Mouse (Mus musculus) gastrocnemius, adult 2 months (tissue): Measurements from ENCODE around the gene Gldc. TPM values are rescaled to one million over a fixed set of nuclear protein-coding genes. Genes with fewer than 3 reads are reported as not detected.

Source experiments
- DNase-seq: peaks from one replicate; pipeline ENCODE4 v3.0.0; 2022
- H3K27ac ChIP-seq: fragments of 200-600 bp; 2 replicates; pipeline ENCODE4 v1.8.1; 2022; ENCODE audit warnings: mild to moderate bottlenecking
- H3K4me3 ChIP-seq: fragments of 200-600 bp; 2 replicates; pipeline ENCODE4 v1.8.1; 2022; ENCODE audit warnings: mild to moderate bottlenecking, moderate library complexity
- CTCF ChIP-seq: fragments of 200-600 bp; IDR thresholded peaks from 2 replicates; pipeline ENCODE4 v1.8.1; 2022; ENCODE audit warnings: antibody characterized with exemption, mild to moderate bottlenecking, moderate library complexity
- intact Hi-C: fragments of 180-260 bp; cut with DNase I; formaldehyde crosslinking; loops from one replicate; pipeline ENCODE4 v1.15.1; 2025
- total RNA-seq, 2 experiments: library from RNA; stranded (reverse); gene quantifications; 2 replicates each; pipeline ENCODE4 v1.2.3; 2021

Gene Gldc
- total RNA-seq, 2 experiments from 2014 or later, result 0.11 TPM; not detected in 1

DNA sequence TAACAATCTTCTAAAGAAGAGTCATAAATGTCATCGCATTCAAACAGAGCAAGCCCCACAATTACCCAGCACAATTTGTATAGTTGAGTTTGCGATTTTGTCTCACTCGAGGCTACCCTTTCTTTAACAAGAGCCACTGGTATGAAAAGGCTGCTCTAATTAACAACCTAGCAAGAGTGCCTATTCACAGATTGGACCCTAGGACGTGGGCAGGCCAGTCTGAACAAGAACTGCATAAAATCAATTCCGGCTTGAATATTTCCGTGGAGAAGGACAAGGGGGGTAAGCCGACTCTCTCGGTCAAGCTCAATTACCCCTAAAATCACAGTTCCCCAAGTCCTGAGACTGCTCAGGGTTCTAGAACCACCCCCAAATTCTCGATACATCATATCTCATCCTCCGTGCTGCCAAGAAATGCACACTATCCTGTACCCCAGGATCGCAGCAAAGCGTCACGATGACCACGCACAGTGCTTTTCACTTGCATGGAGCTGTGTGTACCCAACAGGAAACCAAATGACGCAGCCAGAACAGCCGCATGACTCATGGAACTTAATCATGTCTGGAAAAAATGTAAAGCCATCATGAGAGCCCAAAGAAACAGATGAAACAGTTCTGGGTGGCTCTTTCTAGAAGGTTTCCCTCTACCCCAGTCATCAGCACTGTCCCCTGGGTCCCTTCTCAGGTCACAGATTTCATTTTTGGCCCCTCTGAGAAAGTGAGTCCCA, 62.1 kb downstream of the Gldc start:
- intact Hi-C loops, result no loop called here
- no peak for TF ChIP-seq CTCF

DNA sequence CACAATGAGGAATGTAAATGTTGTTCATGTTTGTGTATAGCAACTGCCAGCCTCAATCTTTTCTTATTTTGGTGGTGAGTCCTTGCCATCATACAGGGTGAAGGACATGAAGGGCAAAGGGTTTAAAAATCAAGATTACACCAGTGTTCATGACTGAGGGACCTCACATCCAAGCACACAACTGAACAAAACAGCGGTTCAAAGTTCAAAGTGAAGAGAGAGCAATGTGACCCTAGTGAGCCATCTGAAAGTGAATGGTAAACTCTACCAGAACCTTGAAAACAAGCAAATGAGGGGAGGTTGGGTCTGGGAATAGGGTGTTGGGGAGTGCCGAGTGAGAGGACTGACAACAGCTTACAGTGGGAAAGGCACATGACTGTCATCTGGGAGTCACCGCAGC, 63.8 kb downstream of the Gldc start:
- intact Hi-C loops, result no loop called here
- Histone ChIP-seq H3K27ac (no peak overlapping the region), H3K4me3 (no peak overlapping the region)
- no peak for DNase-seq
- TF ChIP-seq CTCF, result no peak

More for the DNA sequence above, 62.1 kb downstream of the Gldc start:
- no peak overlapping the region for H3K27ac ChIP-seq
- DNase-seq, result no peak
- no peak overlapping the region for H3K4me3 ChIP-seq

DNA sequence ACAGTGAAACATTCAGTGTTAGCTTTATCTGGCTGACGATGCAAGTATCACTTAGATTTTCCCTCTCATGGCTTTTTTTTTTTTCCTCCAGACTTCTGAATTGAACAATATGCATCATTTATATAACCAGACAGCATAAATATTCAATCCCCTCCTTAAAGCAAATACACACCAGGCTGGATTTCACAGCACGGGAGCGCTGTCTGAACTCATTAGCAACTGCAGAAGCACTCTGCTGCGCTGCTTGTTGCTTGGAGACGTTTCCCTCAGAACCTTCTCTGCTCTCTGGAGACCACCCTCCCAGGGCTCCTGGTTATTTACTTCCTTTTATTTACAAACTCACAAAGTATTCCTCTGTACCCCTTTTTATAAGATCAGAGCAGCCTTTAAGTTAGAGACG, 66.1 kb downstream of the Gldc start:
- intact Hi-C loops, result no loop called here
- TF ChIP-seq CTCF, result no peak
- H3K27ac ChIP-seq, result no peak overlapping the region
- DNase-seq, result no peak
- no peak overlapping the region for H3K4me3 ChIP-seq

DNA sequence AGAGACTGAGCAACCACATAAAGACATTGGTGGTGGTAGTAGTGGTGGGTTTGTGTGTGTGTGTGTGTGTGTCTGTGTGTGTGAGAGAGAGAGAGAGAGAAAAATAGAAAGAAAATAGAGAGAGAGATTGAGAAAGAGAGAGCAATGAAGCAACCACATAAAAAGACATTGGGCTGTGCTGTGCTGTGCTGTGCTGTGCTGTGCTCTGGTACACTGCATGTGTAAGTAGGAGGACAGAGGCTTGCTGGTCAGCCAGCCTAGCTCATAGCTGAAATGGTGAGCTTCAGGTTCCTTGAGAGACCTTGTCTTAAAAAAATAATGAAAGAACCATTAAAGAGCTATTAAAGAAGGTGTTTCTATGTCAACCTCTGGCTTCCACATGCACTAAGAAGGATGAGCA, 66.6 kb downstream of the Gldc start:
- intact Hi-C loops, result no loop called here
- TF ChIP-seq CTCF, result no peak
- DNase-seq, result no peak

DNA sequence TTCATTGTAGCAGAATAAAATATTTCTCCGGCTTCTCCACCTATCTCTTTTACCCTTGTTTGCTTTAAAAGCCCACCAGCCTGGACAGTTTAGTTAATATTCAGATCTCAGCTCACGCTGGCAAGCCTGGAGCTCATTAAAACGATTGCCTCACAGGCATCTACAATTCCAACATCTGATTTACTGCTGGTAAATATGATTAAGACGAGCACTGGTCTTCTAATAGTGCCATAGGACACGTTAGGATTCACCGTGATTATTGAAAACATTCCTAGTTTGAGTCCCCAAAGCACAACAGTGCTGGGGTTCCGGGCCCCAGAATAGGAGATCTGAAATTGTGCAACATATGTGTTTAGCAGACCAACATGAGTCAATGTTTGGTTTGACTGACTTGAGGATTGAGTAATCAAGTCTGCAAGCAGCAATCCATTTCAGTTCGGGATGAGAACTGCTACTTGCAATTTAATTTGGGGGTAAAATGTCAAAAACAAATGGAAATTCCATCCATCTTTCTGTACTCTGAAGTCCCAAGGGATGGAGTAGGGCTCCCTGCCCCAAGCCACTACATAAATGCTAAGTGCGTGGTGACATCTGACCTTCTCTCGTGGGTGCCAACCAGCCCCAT, 67.9 kb downstream of the Gldc start:
- Histone ChIP-seq H3K27ac (no peak overlapping the region), H3K4me3 (no peak overlapping the region)
- intact Hi-C loops, result no loop called here
- DNase-seq, result no peak
- TF ChIP-seq CTCF, result no peak

More for the DNA sequence above, 66.6 kb downstream of the Gldc start:
- no peak overlapping the region for H3K27ac ChIP-seq
- H3K4me3 ChIP-seq, result no peak overlapping the region

DNA sequence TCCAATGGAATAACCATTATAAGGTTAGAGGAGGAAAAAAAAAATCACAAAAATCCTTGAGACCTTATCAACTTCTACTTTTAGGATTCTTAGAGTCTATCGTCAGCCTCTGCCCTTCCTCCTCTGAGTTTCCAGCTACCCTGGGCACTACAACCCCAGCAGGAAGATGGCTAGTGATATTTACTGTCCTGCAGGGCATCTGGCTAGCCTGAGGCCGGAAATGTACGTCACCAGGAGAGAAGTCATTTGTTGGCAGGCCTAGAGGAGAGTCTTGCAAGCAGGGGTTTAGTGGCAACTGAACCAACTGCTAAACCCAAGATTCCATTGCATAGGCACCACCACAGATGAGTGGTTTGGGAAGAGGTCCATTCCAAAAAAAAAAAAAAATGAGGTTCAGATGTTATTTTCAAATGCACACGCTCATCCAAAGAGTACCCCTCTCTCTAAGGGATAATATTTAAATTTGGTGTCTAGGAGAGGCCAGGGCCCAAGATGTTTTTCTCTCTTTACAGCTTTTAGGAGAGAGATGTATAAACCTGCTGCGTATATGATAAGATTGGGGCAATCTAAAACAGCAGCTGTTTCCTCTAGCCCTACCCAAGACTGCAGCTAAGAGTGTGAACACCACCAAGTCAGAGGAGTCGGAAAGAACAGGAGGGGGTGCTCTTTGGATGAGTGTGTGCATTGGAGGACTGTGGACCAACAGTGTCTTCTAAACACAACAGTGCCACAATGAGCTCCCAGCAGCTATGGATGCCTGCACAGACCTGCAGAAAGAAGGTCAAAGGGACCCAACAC, 70.0 kb downstream of the Gldc start:
- TF ChIP-seq CTCF, result no peak
- intact Hi-C loops, result no loop called here
- DNase-seq, result no peak

DNA sequence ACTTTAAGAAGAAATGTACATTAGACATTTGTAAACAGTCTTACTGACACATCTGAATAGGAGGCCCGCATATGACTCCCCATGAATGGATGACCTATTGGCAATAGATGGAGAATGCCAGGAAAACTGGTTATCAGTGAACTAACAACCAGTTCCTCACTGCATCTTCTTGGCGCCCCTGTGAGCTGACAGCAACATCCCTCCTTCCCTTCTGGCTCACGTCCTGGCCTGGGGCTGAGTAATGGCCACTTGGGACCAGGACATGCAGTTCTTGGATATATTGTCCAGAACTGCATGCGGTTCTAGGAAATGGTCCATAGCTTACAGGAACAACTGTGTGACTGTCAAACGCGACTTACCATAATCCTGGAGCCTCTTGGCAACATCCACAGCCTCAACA, 72.6 kb downstream of the Gldc start:
- TF ChIP-seq CTCF, result no peak
- DNase-seq, result peak; percentile 39

More for the DNA sequence above, 70.0 kb downstream of the Gldc start:
- Histone ChIP-seq H3K27ac (no peak overlapping the region), H3K4me3 (no peak overlapping the region)

DNA sequence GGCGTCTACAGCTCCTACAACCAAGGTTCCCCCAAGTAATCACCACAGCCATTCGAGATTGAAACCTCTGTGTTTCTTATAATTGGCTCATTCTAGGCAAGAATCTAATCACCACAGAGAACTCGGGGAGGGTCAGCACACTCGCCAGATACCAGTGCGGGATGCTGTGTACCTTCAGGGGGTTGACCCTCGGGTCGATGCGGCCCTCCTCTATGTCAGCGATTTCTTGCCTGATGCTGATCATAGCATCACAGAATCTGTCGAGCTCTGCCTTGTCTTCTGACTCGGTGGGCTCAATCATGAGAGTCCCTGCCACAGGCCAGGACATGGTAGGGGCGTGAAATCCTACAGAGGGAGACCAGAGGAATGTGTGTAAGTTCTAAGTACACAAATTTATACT, 74.7 kb downstream of the Gldc start:
- TF ChIP-seq CTCF, result no peak
- intact Hi-C loops, result no loop called here
- no peak for DNase-seq
- Histone ChIP-seq H3K4me3 (no peak overlapping the region), H3K27ac (no peak overlapping the region)

More for the DNA sequence above, 72.6 kb downstream of the Gldc start:
- intact Hi-C loops, result no loop called here
- Histone ChIP-seq H3K27ac (no peak overlapping the region), H3K4me3 (no peak overlapping the region)

DNA sequence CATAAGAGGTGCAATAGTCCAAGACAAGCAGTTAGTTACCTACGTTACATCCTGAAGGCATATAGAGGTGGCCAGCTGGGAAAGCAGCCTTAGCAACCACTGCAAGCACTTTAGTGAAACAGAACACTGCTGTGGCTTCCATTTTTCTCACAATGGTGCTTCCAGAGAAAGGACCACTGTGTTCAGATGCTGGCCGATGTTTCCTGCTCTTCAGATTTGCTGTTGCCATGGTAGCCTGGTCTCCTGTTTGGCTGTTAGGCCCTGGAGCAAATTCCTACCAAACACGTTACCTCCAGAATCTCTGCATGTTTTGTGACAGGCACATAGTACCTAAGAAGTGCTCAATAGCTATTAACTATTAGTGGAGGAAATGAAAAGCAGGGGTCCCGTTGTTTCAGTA, 78.2 kb downstream of the Gldc start:
- DNase-seq, result no peak
- no peak overlapping the region for H3K4me3 ChIP-seq
- intact Hi-C loops, result no loop called here
- TF ChIP-seq CTCF, result no peak
- no peak overlapping the region for H3K27ac ChIP-seq

DNA sequence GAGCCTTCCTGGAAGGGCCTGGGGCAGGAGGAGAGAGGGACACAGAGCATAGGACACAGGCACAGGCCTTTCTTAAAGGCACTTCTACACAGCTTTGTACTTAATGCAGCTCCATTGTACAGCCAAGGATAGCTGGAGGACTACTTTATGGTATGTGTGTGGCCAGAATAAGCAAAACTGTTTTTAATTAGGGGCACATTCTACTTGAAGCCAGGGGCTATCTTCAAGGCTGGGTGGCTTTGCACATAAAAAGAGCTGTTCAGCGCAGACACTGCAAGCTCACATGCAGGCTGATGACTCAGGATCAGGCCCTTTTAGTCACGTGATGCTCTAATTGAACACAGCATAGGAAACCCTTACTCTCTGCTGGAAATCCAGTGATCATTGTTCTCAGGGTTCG, 79.0 kb downstream of the Gldc start:
- TF ChIP-seq CTCF, result no peak
- Histone ChIP-seq H3K4me3 (no peak overlapping the region), H3K27ac (no peak overlapping the region)
- intact Hi-C loops, result no loop called here
- DNase-seq, result no peak

DNA sequence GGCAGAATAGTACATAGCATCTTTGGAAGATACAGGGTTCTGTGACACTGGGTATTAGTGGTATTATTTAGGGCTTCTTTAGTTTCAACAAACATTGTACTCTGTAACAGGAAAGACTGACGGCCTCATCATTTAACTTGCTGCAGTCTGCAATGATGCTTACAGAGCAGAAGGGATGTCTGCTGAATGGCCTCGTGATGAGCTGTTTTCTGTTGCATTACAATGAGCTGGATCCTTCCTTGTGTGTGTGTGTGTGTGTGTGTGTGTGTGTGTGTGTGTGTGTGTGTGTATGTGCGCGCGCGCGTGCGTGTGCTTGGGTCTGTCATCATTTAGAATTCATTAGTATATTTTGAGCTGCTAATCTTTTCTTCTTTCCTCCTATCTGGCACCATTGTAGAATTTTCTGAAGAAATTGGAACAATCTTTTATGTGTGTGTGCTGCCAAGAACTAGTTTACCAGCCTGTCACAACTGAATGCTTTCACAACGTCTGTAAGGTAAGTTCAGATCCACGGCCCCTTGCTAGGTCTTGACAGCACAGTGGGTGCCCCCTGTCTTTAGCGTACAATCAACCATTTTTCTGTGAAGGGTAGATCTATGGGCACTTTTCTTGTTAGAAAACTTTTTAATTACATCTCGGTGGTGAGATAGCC, 83.5 kb downstream of the Gldc start:
- Histone ChIP-seq H3K27ac (no peak overlapping the region), H3K4me3 (no peak overlapping the region)
- no peak for DNase-seq
- intact Hi-C loops, result no loop called here
- TF ChIP-seq CTCF, result no peak

DNA sequence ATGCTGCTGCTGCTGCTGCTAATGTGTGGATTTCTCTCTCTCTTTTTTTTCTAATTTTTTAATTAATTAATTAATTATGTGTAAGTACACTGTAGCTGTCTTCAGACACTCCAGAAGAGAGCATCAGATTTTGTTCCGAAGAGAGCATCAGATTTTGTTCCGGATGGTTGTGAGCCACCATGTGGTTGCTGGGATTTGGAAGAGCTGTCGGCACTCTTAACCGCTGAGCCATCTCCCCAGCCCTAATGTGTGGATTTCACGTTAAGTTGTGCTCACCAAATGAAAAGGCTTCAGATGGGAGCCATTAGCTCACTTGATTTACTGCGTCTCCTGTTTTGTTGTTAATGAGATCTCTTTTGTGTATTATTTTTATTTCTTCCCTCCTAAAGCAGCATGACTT, 85.1 kb downstream of the Gldc start:
- no peak for DNase-seq
- no peak for TF ChIP-seq CTCF
- no peak overlapping the region for H3K27ac ChIP-seq
- intact Hi-C loops, result no loop called here
- H3K4me3 ChIP-seq, result no peak overlapping the region

DNA sequence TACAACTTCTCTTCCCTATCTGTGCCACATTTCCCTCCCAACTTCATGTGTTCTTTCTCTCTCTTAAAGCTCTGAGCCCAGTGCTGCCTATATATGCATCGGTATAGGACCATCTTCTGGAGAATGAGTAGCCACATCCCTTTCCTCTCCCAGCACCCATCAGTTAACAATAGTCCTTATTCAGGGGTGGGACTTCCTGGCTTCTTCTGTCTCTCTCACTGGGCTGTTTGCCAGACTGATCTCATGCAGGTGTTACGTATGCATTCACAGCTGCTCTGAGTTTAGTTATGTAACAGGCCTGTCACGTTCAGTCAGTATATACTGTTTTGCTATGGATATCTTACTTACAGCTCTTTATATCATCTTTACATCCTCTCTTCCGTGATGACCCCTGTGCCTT, 109.4 kb downstream of the Gldc start:
- no peak overlapping the region for H3K4me3 ChIP-seq
- intact Hi-C loops, result no loop called here
- TF ChIP-seq CTCF, result no peak
- no peak for DNase-seq
- no peak overlapping the region for H3K27ac ChIP-seq
